Mouse (Mus musculus): Measurements from ENCODE around the gene Abca7. TPM values are rescaled to one million over a fixed set of nuclear protein-coding genes. Genes with fewer than 3 reads are reported as not detected.

The Abca7 gene
- polyA plus RNA-seq, 1 experiment from 2014 or later, result 3.2 TPM

DNA sequence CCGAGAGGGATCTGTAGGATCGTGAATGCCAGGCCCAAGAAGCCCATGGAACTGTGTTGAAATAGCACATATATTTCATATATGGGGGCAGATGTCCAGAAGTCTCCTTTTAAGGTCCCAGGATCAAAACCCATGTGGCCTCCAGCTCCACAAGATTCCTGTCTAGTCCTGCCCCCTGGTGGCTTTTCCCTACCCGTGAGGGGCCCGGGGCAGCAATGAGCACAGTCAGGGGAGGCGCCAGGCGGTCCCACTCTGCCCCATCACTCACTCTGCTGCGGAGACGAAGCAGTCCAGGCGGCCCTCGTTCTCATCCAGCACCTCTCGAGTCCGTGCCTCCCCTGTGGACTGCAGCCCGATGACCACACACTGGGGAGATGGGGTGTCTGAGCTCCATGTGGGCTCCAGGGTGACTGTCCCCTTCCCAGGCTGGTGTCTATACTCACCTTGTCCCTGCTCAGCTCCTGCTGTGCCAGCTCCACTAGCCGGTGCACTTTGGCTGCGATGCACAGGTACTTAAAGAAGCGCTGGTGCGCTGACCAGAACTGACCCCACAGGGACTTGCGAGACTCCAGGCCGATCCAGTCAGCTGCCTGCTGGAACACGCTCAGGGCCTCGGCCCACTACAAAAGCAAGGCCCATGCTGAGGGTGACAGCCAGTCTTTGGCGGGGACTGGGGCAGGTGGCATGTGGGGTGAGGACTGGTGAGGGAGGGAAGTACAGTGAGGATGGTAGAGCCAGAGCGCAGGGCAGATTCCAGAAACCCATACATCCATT lies 67.8 kb downstream of the Abca7 start:
- Histone ChIP-seq H3K27ac (ENCODE audit: low read length) (no peak overlapping the region), H3K36me3 (ENCODE audit: control insufficient read depth, insufficient read depth) (peaks cover 20% of the 10 kb centered on the region), H3K9ac (ENCODE audit: low read length) (no peak overlapping the region), H3K9me3 (replicated peaks; ENCODE audit: control insufficient read depth, low read length) (no peaks in the 10 kb centered on the region), H3K4me1 (ENCODE audit: control insufficient read depth, insufficient read depth, low read length) (no peaks in the 10 kb centered on the region), H3K4me3 (ENCODE audit: low read length) (no peak overlapping the region), H3K4me2 (ENCODE audit: low read depth, low read length) (no peak overlapping the region), H3K27me3 (ENCODE audit: control insufficient read depth, insufficient read depth, low read length) (no peaks in the 10 kb centered on the region)
- no peak for ATAC-seq (replicated peaks; ENCODE audit: extremely low read depth, insufficient read depth, low FRiP score)
- 73% methylated on average over 23 of the region's 23 CpGs for WGBS

Other genes with a start within 250 kb of the Abca7 start
- 36.1 and 36.3 TPM in 2 replicates for gene Polrmt, start 249.9 kb upstream of the Abca7 start, polyA plus RNA-seq (2015; fragmentation: Nextera tagmentation; extraction: Ambion mirVana)
- gene Fgf22, start 241.4 kb upstream of the Abca7 start, polyA plus RNA-seq (2015; fragmentation: Nextera tagmentation; extraction: Ambion mirVana), result 0.13 TPM in 1 of 2 replicates, not detected in the other
- 56.0 and 57.4 TPM in 2 replicates for gene Rnf126, start 229.5 kb upstream of the Abca7 start, polyA plus RNA-seq (2015; fragmentation: Nextera tagmentation; extraction: Ambion mirVana)
- 22.6 and 26.7 TPM in 2 replicates for gene Fstl3, start 219.2 kb upstream of the Abca7 start, polyA plus RNA-seq (2015; fragmentation: Nextera tagmentation; extraction: Ambion mirVana)
- 2.9 and 7.9 TPM in 2 replicates for gene Prss57, start 205.5 kb upstream of the Abca7 start, polyA plus RNA-seq (2015; fragmentation: Nextera tagmentation; extraction: Ambion mirVana)
- 59.6 and 67.6 TPM in 2 replicates for gene Palm, start 202.9 kb upstream of the Abca7 start, polyA plus RNA-seq (2015; fragmentation: Nextera tagmentation; extraction: Ambion mirVana)
- 1.8 and 1.9 TPM in 2 replicates for gene Misp, start 175.5 kb upstream of the Abca7 start, polyA plus RNA-seq (2015; fragmentation: Nextera tagmentation; extraction: Ambion mirVana)
- 125 and 146 TPM in 2 replicates for gene Ptbp1, start 142.1 kb upstream of the Abca7 start, polyA plus RNA-seq (2015; fragmentation: Nextera tagmentation; extraction: Ambion mirVana)
- gene Prtn3, start 122.0 kb upstream of the Abca7 start, polyA plus RNA-seq (2015; fragmentation: Nextera tagmentation; extraction: Ambion mirVana), result 1.2 and 1.9 TPM in 2 replicates
- gene Plppr3, start 121.9 kb upstream of the Abca7 start, polyA plus RNA-seq (2015; fragmentation: Nextera tagmentation; extraction: Ambion mirVana), result 9.1 and 9.8 TPM in 2 replicates
- gene Elane, start 110.2 kb upstream of the Abca7 start, polyA plus RNA-seq (2015; fragmentation: Nextera tagmentation; extraction: Ambion mirVana), result 0.20 and 1.1 TPM in 2 replicates
- not detected in 2 replicates for gene Cfd, start 105.6 kb upstream of the Abca7 start, polyA plus RNA-seq (2015; fragmentation: Nextera tagmentation; extraction: Ambion mirVana)
- 44.9 and 45.2 TPM in 2 replicates for gene Med16, start 87.6 kb upstream of the Abca7 start, polyA plus RNA-seq (2015; fragmentation: Nextera tagmentation; extraction: Ambion mirVana)
- 2.4 and 13.2 TPM in 2 replicates for gene Gm26602, start 85.6 kb upstream of the Abca7 start, polyA plus RNA-seq (2015; fragmentation: Nextera tagmentation; extraction: Ambion mirVana)
- 0.49 and 0.64 TPM in 2 replicates for gene Kiss1r, start 79.5 kb upstream of the Abca7 start, polyA plus RNA-seq (2015; fragmentation: Nextera tagmentation; extraction: Ambion mirVana)
- gene R3hdm4, start 75.3 kb upstream of the Abca7 start, polyA plus RNA-seq (2015; fragmentation: Nextera tagmentation; extraction: Ambion mirVana), result 112 and 114 TPM in 2 replicates
- gene Arid3a, start 69.5 kb upstream of the Abca7 start, polyA plus RNA-seq (2015; fragmentation: Nextera tagmentation; extraction: Ambion mirVana), result 1.5 and 2.3 TPM in 2 replicates
- 69.6 TPM in 2 replicates for gene Wdr18, start 36.3 kb upstream of the Abca7 start, polyA plus RNA-seq (2015; fragmentation: Nextera tagmentation; extraction: Ambion mirVana)
- 0.25 and 0.35 TPM in 2 replicates for gene Grin3b, start 25.8 kb upstream of the Abca7 start, polyA plus RNA-seq (2015; fragmentation: Nextera tagmentation; extraction: Ambion mirVana)
- gene Tmem259, start 12.2 kb upstream of the Abca7 start, polyA plus RNA-seq (2015; fragmentation: Nextera tagmentation; extraction: Ambion mirVana), result 10.6 and 13.5 TPM in 2 replicates
- gene Cnn2, start 7.9 kb upstream of the Abca7 start, polyA plus RNA-seq (2015; fragmentation: Nextera tagmentation; extraction: Ambion mirVana), result 218 and 255 TPM in 2 replicates
- gene Arhgap45, start 20.2 kb downstream of the Abca7 start, polyA plus RNA-seq (2015; fragmentation: Nextera tagmentation; extraction: Ambion mirVana), result 10.9 and 17.7 TPM in 2 replicates
- 136 and 144 TPM in 2 replicates for gene Polr2e, start 43.3 kb downstream of the Abca7 start, polyA plus RNA-seq (2015; fragmentation: Nextera tagmentation; extraction: Ambion mirVana)
- 668 and 748 TPM in 2 replicates for gene Gpx4, start 50.7 kb downstream of the Abca7 start, polyA plus RNA-seq (2015; fragmentation: Nextera tagmentation; extraction: Ambion mirVana)
- 11.7 and 13.5 TPM in 2 replicates for gene Sbno2, start 109.1 kb downstream of the Abca7 start, polyA plus RNA-seq (2015; fragmentation: Nextera tagmentation; extraction: Ambion mirVana)
- 13.8 and 15.3 TPM in 2 replicates for gene Stk11, start 119.3 kb downstream of the Abca7 start, polyA plus RNA-seq (2015; fragmentation: Nextera tagmentation; extraction: Ambion mirVana)
- 1,107 and 1,132 TPM in 2 replicates for gene Atp5d, start 142.1 kb downstream of the Abca7 start, polyA plus RNA-seq (2015; fragmentation: Nextera tagmentation; extraction: Ambion mirVana)
- 2.5 TPM in 2 replicates for gene Cbarp, start 144.3 kb downstream of the Abca7 start, polyA plus RNA-seq (2015; fragmentation: Nextera tagmentation; extraction: Ambion mirVana)
- gene Midn, start 151.8 kb downstream of the Abca7 start, polyA plus RNA-seq (2015; fragmentation: Nextera tagmentation; extraction: Ambion mirVana), result 10.3 and 13.0 TPM in 2 replicates
- gene Cirbp, start 169.5 kb downstream of the Abca7 start, polyA plus RNA-seq (2015; fragmentation: Nextera tagmentation; extraction: Ambion mirVana), result 85.3 and 87.6 TPM in 2 replicates
- gene 1600002K03Rik, start 176.4 kb downstream of the Abca7 start, polyA plus RNA-seq (2015; fragmentation: Nextera tagmentation; extraction: Ambion mirVana), result 9.7 and 10.7 TPM in 2 replicates
- 6.0 and 6.8 TPM in 2 replicates for gene Efna2, start 183.0 kb downstream of the Abca7 start, polyA plus RNA-seq (2015; fragmentation: Nextera tagmentation; extraction: Ambion mirVana)
- 31.9 and 40.1 TPM in 2 replicates for gene Mum1, start 229.9 kb downstream of the Abca7 start, polyA plus RNA-seq (2015; fragmentation: Nextera tagmentation; extraction: Ambion mirVana)

Measured in heart, embryonic 16.5 days (tissue).